Mouse (Mus musculus) hindbrain, embryonic 11.5 days (tissue): Measurements from ENCODE around the gene Pelp1. TPM values are rescaled to one million over a fixed set of nuclear protein-coding genes. Genes with fewer than 3 reads are reported as not detected.
A peak's percentile ranks its signal among the peaks of the same experiment; 100 is the strongest.

Source experiments
- ATAC-seq: fragments of 200-750 bp; cut with Nextera tagmentation; 2 replicates; pipeline ENCODE4 v1.8.0; 2017; ENCODE audit warnings: mild to moderate bottlenecking, moderate TSS enrichment, moderate library complexity; ENCODE audit not compliant: low FRiP score
- DNase-seq: peaks from one replicate; pipeline ENCODE4 v3.0.0-alpha.2; 2015; ENCODE audit warnings: low spot score
- H3K27ac ChIP-seq: fragments of 300-500 bp; sonication (generic); 2 replicates; pipeline ENCODE4 v1.5.1; 2014; ENCODE audit warnings: mild to moderate bottlenecking, low read depth, low read length
- H3K27me3 ChIP-seq: fragments of 300-500 bp; sonication (generic); 2 replicates; pipeline ENCODE4 v1.6.1; 2014; ENCODE audit warnings: mild to moderate bottlenecking, low read length, moderate library complexity, mixed read lengths; ENCODE audit not compliant: control insufficient read depth, insufficient read depth
- H3K36me3 ChIP-seq: fragments of 300-500 bp; sonication (generic); 2 replicates; pipeline ENCODE4 v1.6.1; 2014; ENCODE audit warnings: mild to moderate bottlenecking, low read length, moderate library complexity, mixed read lengths; ENCODE audit not compliant: control insufficient read depth, insufficient read depth
- H3K4me1 ChIP-seq: fragments of 300-500 bp; sonication (generic); replicated peaks from 2 replicates; pipeline ENCODE4 v1.6.1; 2014; ENCODE audit warnings: low read length, mixed read lengths; ENCODE audit not compliant: control insufficient read depth, insufficient read depth
- H3K4me2 ChIP-seq: fragments of 300-500 bp; sonication (generic); replicated peaks from 2 replicates; pipeline ENCODE4 v1.6.1; 2014; ENCODE audit warnings: mild to moderate bottlenecking, low read depth, low read length
- H3K4me3 ChIP-seq: fragments of 300-500 bp; sonication (generic); 2 replicates; pipeline ENCODE4 v1.5.1; 2014; ENCODE audit warnings: low read depth, low read length
- H3K9ac ChIP-seq: fragments of 300-500 bp; sonication (generic); 2 replicates; pipeline ENCODE4 v1.6.1; 2014; ENCODE audit warnings: low read depth, low read length
- H3K9me3 ChIP-seq: fragments of 300-500 bp; sonication (generic); 2 replicates; pipeline ENCODE4 v1.6.1; 2016; ENCODE audit warnings: low read length; ENCODE audit not compliant: control insufficient read depth
- WGBS: fragments of 180-500 bp; shearing (Covaris S2); extraction: QIAGEN DNeasy Blood & Tissue Kit; methylation state at CpG from one replicate; pipeline ENCODE4 v1.1.7; 2014; 5-methylcytosine and 5-hydroxymethylcytosine counted together
- polyA plus RNA-seq: library from polyadenylated mRNA; unstranded; fragments of >200 nt; fragmentation: Nextera tagmentation; extraction: Ambion mirVana; gene quantifications from 2 replicates; pipeline ENCODE4 v1.2.1, GENCODE M21; 2014

Gene Pelp1
- polyA plus RNA-seq, result 31.0 and 32.0 TPM in 2 replicates

- H3K4me1 ChIP-seq, result no peaks in the 10 kb centered on the region; the same call in 1 of the 2 replicates
- no peaks in the 10 kb centered on the region for H3K27me3 ChIP-seq
- WGBS, result under 1% methylated on average over 59 of the region's 59 CpGs
- H3K27ac ChIP-seq, result peak within 1 kb of the TSS; percentile 36; the same call in 1 of the 2 replicates
- peak; percentile 99 for DNase-seq
- H3K4me2 ChIP-seq, result peak within 1 kb of the TSS; percentile 83
- H3K36me3 ChIP-seq, result no peaks in the 10 kb centered on the region
- H3K4me3 ChIP-seq, result peak within 1 kb of the TSS; percentile 99
- no peaks in the 10 kb centered on the region for H3K9me3 ChIP-seq
- peak; percentile 98 for ATAC-seq
- peak within 1 kb of the TSS; percentile 99 for H3K9ac ChIP-seq
Measured at GRCm38 (mm10) chr11:70409594-70410296, at the start of gene Pelp1. Gene Pelp1, minus strand, starts transcription at chr11:70410031.

GRCm38 (mm10) chr11:70458688-70459600, 49.1 kb upstream of the Pelp1 start, which contains the start of gene Zmynd15:
Gene Zmynd15, plus strand, starts transcription at chr11:70459433.
- Histone ChIP-seq H3K9ac (peak within 1 kb of the TSS; percentile 53), H3K27me3 (peaks cover 21% of the 10 kb centered on the region), H3K9me3 (no peaks in the 10 kb centered on the region), H3K27ac (no peak within 1 kb of the TSS), H3K4me3 (peak within 1 kb of the TSS; percentile 38), H3K4me2 (peak within 1 kb of the TSS; percentile 79), H3K4me1 (no peaks in the 10 kb centered on the region), H3K36me3 (no peaks in the 10 kb centered on the region)
- ATAC-seq, result no peak
- 19% methylated on average over 30 of the region's 32 CpGs for WGBS
- peak; percentile 21 for DNase-seq

GRCm38 (mm10) chr11:70453261-70454044, 43.6 kb upstream of the Pelp1 start:
- H3K36me3 ChIP-seq, result no peaks in the 10 kb centered on the region
- ATAC-seq (no peak), DNase-seq (no peak)
- no peaks in the 10 kb centered on the region for H3K9me3 ChIP-seq
- no peak overlapping the region for H3K9ac ChIP-seq
- peaks cover 4% of the 10 kb centered on the region; the same call in 1 of the 2 replicates for H3K4me1 ChIP-seq
- WGBS, result 86% methylated on average over 9 of the region's 9 CpGs
- no peak overlapping the region for H3K27ac ChIP-seq
- peaks cover under 1% of the 10 kb centered on the region; the same call in 1 of the 2 replicates for H3K27me3 ChIP-seq
- no peak overlapping the region for H3K4me3 ChIP-seq
- no peak overlapping the region for H3K4me2 ChIP-seq

GRCm38 (mm10) chr11:70451797-70452498, 42.1 kb upstream of the Pelp1 start, which contains the start of gene Med11:
Gene Med11, plus strand, starts transcription at chr11:70451919.
- H3K27me3 ChIP-seq, result no peaks in the 10 kb centered on the region
- peak within 1 kb of the TSS; percentile 95 for H3K27ac ChIP-seq
- peak within 1 kb of the TSS; percentile 63 for H3K4me2 ChIP-seq
- no peaks in the 10 kb centered on the region for H3K9me3 ChIP-seq
- peaks cover 4% of the 10 kb centered on the region; the same call in 1 of the 2 replicates for H3K4me1 ChIP-seq
- peak; percentile 99 for ATAC-seq
- H3K4me3 ChIP-seq, result peak within 1 kb of the TSS; percentile 69
- H3K36me3 ChIP-seq, result no peaks in the 10 kb centered on the region
- H3K9ac ChIP-seq, result peak within 1 kb of the TSS; percentile 83
- peak; percentile 94 for DNase-seq
- WGBS, result under 1% methylated on average over 43 of the region's 46 CpGs

GRCm38 (mm10) chr11:70450926-70451325, 41.1 kb upstream of the Pelp1 start:
- 90% methylated on average over 2 of the region's 2 CpGs for WGBS
- Histone ChIP-seq H3K9me3 (no peaks in the 10 kb centered on the region), H3K36me3 (no peaks in the 10 kb centered on the region), H3K27ac (no peak overlapping the region), H3K4me3 (no peak overlapping the region), H3K9ac (no peak overlapping the region), H3K4me1 (peaks cover 4% of the 10 kb centered on the region; the same call in 1 of the 2 replicates), H3K4me2 (no peak overlapping the region), H3K27me3 (no peaks in the 10 kb centered on the region)
- no peak for ATAC-seq
- no peak for DNase-seq

GRCm38 (mm10) chr11:70447373-70447772, 37.5 kb upstream of the Pelp1 start:
- Histone ChIP-seq H3K36me3 (no peaks in the 10 kb centered on the region), H3K27me3 (no peaks in the 10 kb centered on the region), H3K4me3 (no peak overlapping the region), H3K4me1 (no peaks in the 10 kb centered on the region), H3K9ac (no peak overlapping the region), H3K4me2 (no peak overlapping the region), H3K27ac (no peak overlapping the region), H3K9me3 (no peaks in the 10 kb centered on the region)
- DNase-seq (no peak), ATAC-seq (no peak)
- 73% methylated on average over 1 of the region's 1 CpGs for WGBS

- Histone ChIP-seq H3K27ac (no peak overlapping the region), H3K27me3 (no peaks in the 10 kb centered on the region), H3K9me3 (no peaks in the 10 kb centered on the region), H3K4me1 (no peaks in the 10 kb centered on the region), H3K4me2 (no peak overlapping the region), H3K4me3 (no peak overlapping the region), H3K9ac (no peak overlapping the region), H3K36me3 (no peaks in the 10 kb centered on the region)
- ATAC-seq (no peak), DNase-seq (no peak)
- WGBS, result 44% methylated on average over 3 of the region's 3 CpGs
Measured at GRCm38 (mm10) chr11:70446756-70447155, 36.9 kb upstream of the Pelp1 start.

GRCm38 (mm10) chr11:70444667-70445066, 34.8 kb upstream of the Pelp1 start:
- DNase-seq (no peak), ATAC-seq (no peak)
- Histone ChIP-seq H3K27ac (no peak overlapping the region), H3K36me3 (no peaks in the 10 kb centered on the region), H3K4me2 (no peak overlapping the region), H3K9ac (no peak overlapping the region), H3K4me3 (no peak overlapping the region), H3K9me3 (no peaks in the 10 kb centered on the region), H3K4me1 (no peaks in the 10 kb centered on the region), H3K27me3 (no peaks in the 10 kb centered on the region)
- 79% methylated on average over 6 of the region's 6 CpGs for WGBS
